Mouse (Mus musculus) hindlimb bud, embryonic 11.5 days (tissue): Measurements from ENCODE around the gene Clns1a.

Experiments
- DNase-seq: peaks from one replicate; pipeline ENCODE4 v3.0.0-alpha.2; 2012; ENCODE audit warnings: low read depth, low spot score; ENCODE audit errors: extremely low spot score

The Clns1a gene

DNA sequence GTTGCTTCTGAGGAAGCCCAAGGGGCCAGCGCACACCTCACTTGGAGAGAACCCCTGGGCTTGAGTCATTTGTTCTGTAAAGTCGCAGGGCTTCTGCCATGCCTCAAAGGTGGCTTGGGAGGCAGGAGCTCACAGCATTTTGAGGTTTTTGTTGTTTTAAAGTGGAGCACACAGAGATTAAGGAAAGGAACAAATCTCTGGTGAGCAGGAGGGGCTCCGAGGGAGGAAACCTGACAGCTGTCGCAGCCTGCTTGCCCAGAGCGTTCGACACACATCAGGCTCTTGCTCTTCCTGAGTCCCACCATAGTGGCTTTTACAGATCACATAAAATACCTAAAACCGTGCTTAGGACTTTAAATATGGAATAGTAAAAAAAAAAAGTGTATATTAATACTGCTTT is 30.3 kb downstream of the Clns1a start:
- no peak for DNase-seq

- no peak for DNase-seq
Measured at GRCm38 (mm10) chr7:97728666-97729614, 32.5 kb downstream of the Clns1a start.

DNA sequence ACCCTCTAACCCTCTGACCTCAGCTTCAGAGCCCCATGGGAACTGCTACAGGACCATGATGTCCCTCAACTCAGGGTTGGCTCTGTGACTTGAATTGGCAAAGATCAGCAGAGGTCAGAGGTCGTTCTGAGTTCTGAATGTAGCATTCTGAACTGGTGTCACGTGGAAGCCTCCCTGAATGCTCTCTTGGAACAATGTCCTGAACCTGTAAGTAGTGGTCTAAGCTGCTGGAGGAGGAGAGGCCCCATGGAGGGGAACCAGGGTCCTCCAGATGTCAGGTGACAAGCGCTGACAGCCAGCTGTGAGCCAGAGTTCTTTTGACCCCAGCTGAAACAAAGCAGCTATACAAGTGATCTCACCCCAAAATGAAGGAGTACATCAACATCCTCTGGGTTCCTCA is 34.0 kb downstream of the Clns1a start:
- DNase-seq, result no peak

GRCm38 (mm10) chr7:97733606-97734005 is 37.2 kb downstream of the Clns1a start:
- DNase-seq, result no peak

- DNase-seq, result no peak
Measured at GRCm38 (mm10) chr7:97735021-97735420, 38.6 kb downstream of the Clns1a start.

- DNase-seq, result no peak
Measured at GRCm38 (mm10) chr7:97735886-97736420, 39.5 kb downstream of the Clns1a start.

DNA sequence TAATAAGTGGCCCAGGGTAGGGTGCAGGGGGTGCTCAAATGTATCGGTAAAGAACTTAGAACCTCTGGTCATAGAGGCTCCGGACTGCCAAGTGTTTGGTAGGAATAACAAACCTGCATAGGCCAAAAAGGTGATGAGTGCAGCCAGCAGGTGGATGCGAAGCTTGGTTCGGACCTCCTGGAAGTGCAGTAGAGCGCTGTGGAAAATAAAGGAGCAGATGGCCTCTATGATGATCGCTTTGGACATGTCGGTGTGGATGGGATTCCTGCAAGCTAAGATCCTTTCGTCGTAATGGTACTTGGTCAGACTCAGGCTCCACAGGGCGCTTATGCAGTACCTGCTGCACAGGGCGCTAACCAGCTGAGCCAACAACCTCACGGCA is 40.8 kb downstream of the Clns1a start:
- DNase-seq, result no peak

DNA sequence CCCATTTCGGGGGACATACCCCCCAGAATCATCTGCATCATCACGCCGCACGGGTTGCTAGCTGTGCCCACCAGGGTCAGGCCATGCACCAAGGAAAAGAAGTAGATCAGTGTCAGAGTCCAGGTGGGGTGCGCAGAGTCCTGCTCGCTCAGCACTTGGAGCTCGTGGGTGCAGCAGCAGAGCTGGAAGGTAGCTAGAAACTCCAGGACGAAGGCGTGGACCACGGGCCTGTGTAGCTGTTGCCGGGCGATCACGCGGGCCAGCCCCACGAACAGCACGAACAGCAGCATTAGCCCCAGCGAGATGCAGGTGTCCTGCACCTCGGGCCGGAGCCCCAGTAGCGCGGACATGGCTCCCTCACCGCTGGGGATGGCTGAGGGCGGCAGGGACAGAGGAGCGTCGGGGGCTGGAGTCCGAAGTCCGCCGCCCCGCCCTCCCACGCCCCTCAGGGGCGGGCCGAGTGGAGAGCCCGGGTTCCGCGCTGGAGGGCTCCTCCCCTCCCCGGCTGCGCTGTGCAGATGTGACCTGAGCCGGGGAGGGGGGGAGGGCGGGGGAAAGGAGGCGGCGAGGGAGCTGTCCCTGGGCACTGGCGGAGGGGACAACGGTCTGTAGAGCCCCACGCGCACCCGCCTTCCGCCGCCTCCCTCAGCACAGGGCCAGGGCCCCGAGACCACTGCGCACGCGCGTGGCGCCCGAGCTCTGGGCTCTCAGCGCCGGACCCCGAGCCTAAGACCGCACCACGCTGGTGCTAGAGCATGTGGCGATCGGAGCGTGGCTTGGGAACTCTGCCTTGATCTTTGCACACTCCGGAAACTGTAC is 41.4 kb downstream of the Clns1a start, which contains the start of gene Aqp11:
Gene Aqp11 (minus strand): TSS at position 652 of the 819 bp plus-strand sequence.
- DNase-seq, result peak; percentile 28

- no peak for DNase-seq
Measured at GRCm38 (mm10) chr7:97740948-97741347, 44.5 kb downstream of the Clns1a start.

DNA sequence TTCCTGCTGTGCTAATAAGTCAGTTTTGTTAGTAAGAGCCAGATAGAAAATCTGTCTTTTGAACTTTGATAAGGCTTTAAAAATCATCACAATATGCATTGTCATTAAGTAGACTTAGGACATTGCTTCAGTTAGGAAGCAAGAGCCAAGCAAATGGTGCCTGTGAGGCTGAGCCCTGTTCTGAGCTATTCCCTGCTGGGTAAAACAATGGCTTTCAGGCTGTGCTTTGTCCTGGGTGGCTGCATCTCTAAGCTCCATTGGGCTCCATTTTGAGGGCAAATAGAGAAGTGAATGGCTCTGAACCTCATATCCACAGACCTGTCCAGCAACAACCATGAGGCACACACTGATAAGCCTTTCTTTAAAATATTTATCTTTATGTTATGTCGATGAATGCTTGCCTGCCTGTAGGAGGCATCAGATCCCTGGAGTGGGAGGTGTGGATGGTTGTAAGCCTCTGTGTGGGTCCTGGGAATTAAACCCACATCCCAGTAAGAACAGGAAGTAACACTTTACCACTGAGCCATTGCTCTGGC is 45.4 kb downstream of the Clns1a start:
- DNase-seq, result no peak

DNA sequence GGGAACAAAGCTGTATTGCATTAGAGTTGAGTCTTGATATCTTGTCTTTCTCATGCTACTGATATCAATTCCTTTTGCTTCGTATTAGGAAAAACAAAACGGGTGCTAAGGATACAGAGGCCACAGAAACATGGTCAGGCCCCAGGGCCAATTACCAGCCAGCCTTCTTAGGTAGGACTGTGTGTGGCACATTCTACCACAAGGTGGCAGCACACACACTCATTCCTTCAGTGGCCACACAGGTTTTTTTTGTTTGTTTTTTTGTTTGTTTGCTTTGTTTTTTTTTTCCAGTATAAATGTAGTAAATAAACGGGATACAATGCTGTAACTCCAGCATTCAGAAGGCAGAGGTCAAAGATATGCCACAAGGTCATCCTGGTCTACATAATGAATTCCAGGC is 48.9 kb downstream of the Clns1a start:
- peak; percentile 72 for DNase-seq

GRCm38 (mm10) chr7:97747176-97747707 is 50.8 kb downstream of the Clns1a start:
- no peak for DNase-seq

- DNase-seq, result peak; percentile 42
Measured at GRCm38 (mm10) chr7:97747787-97748497, 51.5 kb downstream of the Clns1a start.

DNA sequence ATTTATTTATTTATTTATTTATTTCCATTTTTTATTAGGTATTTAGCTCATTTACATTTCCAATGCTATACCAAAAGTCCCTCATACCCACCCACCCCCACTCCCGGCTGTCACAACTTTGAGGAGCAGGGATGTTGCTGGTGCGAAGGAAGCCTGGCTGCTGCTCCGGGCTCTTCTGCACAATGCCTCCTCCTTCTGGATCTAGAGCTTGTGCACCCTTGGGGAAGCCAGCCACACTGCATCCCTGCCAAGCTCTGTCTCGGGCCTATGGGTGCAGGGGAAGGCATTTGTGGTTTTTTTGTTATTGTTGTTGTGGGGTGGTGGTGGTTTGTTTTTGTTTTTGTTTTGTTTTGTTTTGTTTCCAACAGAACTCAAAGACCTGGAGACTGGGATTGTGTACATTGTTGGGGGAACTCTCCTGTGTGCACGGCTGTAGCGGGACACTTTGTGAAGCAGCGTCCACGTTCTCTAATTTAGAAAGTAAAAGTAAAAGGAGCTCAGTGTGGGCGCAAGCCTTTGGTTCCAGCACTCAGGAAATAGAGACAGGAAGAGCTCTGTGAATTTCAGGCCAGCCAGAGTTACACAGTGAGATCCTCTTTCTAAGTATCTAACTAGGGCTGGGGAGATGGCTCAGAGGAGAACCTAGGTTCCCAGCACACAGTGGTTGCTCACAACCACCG is 52.2 kb downstream of the Clns1a start:
- DNase-seq, result no peak

DNA sequence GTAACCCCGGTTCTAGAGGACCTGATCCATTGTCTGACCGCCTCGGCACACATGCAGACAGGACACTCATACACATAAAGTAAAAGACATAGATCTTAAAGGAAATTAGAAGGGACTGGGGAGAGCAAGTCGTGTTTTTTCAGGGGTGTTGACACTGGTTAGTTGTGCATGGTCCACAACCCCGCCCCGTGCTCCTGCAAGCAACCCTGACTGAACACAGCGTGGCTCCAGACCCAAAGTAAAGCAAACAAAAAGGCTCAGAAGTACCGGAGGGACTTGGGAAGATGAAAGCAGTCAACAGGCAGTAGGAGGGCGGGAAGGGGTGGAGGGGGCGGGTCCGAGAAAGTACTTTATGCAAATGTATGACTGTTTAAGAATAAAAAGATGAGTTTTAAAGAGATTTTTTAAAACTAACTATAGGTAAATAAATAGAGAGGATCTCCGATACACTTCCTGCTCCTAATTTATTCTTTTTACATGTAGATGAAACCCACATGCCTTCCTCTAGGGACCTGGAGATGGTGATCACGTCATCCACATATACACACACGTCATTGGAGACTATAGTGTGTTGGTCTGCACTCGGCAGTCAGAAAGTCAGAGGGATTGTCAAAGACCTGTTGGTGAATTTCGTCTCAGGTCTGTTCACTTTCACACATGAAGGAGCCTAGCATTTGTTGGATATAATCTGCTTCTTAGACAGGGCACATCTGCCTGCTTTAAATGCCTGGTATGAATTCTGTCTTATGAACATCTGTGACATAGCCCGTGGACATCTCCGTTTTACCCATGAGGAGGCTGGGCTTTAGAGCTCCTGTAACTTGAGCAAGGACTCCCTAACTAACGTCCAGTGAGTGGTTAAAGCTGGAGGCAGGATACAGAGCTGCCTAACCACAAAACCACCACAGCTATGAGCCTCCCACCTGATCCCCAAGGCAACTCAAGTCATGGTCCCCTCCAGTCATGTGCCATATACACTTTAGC is 53.1 kb downstream of the Clns1a start:
- DNase-seq, result no peak

- DNase-seq, result no peak
Measured at GRCm38 (mm10) chr7:97756967-97757881, 60.8 kb downstream of the Clns1a start.

DNA sequence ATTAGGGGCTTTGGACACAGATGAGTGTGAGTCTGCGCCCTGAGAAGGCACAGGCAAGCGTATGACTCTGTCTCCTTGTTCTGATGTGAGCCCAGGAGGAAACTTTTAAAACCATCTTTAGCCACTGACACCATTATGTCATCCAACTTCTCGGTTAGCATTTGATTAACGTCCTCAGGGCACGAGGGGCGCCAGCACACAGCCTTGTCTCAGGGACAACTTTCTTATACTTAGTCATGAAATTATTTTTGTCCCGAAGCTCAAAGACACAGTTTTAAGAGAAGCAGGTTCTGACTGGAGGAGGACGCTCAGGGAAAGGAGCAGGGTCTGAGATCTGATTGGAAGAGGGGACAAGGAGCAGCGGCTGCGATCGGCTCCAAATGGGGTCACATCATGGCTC is 68.2 kb downstream of the Clns1a start:
- no peak for DNase-seq
